ENCODE assay signal across 14 mouse cellular contexts in the genomic region with DNA sequence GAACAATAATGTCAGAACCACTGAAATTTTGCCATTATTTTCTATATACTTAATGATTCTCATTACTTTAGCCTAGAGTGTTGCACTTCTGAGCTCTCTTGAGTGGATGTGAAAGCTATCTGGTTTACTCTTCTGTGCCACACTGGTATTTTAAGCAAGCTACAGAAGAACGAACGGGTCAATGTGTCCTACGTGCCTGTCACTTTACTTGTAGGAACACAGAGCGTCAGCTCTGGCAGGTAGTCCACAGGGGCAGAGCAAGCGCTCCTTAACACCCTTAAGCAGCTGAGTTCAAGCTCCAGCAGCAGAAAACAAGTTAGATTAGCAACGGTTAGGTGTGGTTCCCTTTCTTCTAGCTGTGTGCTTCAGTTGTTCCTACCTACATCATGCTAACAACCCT.
"Had no signal": no experiment of that assay in that cellular context is flagged by ENCODE, and none has a peak within 500 bp of the region (broad histone marks: within the 10 kb centered on the region; RNA-seq: fewer than 3 reads in every experiment).

No protein-coding gene starts in this region.

- H3K9ac ChIP-seq: liver, embryonic 13.5 days had no signal

- H3K4me1 ChIP-seq: liver, embryonic 13.5 days had no signal

- H3K27ac ChIP-seq: left cerebral cortex, adult 2 months; liver, embryonic 13.5 days; stomach, postnatal 0 days had no signal

- H3K9me3 ChIP-seq: liver, embryonic 13.5 days had no signal

- H3K4me2 ChIP-seq: liver, embryonic 13.5 days; midbrain, embryonic 11.5 days had no signal

- H3K4me3 ChIP-seq: left cerebral cortex, adult 2 months; liver, embryonic 13.5 days had no signal

- H3K27me3 ChIP-seq: liver, embryonic 13.5 days had no signal

- DNase-seq: kidney, postnatal 10 days; kidney, postnatal 36 days; layer of hippocampus, postnatal 36 days; liver, embryonic 13.5 days; lung, adult 2 months; lung, postnatal 14 days; lung, postnatal 4 days; midbrain, embryonic 14.5 days; thymus, adult 2 months; thymus, postnatal 14 days; thymus, postnatal 4 days had no signal
